Mouse (Mus musculus): ENCODE measurements at regions not wholly inside any gene's neighbourhood (a gene's known extent, or its start where the extent isn't known, plus 50 kb on each side); places are given as distances from the start of the nearest gene placed in this dataset.

DNA sequence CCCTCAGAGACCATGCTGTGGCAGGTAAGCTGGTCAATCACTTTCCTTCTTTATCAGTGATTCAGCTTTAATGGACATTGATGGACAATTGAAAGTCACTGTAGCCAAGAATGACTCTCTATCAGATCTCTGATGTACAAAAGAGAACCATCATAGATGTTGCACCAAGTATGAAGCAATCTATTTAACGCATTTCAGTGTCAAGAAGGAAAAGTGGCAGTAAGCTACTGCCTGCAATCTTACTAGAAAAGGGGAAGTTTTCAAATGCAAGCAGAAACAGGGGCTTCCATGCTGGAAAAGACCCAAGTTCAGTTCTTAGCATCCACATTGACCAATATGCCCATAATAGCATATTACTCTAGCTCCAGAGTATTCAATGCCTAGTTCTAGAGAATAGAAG is 319.7 kb upstream of the Pitrm1 start:
- no peak for ATAC-seq
- Histone ChIP-seq H3K36me3 (ENCODE audit: control insufficient read depth, insufficient read depth) (no peaks in the 10 kb centered on the region), H3K27ac (ENCODE audit: low read length) (no peak overlapping the region), H3K9ac (replicated peaks; ENCODE audit: low read depth, low read length) (no peak overlapping the region), H3K27me3 (replicated peaks; ENCODE audit: control insufficient read depth, insufficient read depth, low read length) (no peaks in the 10 kb centered on the region), H3K4me1 (replicated peaks; ENCODE audit: control insufficient read depth, insufficient read depth, low read length) (no peaks in the 10 kb centered on the region), H3K4me2 (ENCODE audit: low read length) (no peak overlapping the region), H3K9me3 (ENCODE audit: control insufficient read depth, low read length) (no peaks in the 10 kb centered on the region), H3K4me3 (replicated peaks; ENCODE audit: low read length) (no peak overlapping the region)
- WGBS, result 96% methylated on average over 1 of the region's 1 CpGs

DNA sequence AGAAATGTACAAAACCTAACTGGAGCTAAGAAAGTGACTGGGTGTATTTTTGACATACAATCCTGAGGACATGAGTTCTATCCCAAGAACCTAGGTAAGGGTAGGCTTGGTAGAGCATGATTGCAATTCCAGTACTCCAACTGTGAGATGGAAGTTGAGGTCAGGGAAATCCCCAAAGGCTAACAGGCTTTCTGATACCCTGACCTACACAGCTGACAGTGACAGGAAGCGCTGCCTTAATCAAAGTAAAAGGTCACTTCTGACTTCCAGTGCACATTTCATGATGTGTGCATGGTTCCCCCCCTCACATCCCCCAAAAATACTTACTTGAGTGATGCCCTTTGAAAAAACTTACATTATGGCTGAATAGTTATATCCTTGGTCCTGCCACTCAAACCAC is 312.6 kb upstream of the Pitrm1 start:
- H3K9ac ChIP-seq (replicated peaks; ENCODE audit: low read depth, low read length), result no peak overlapping the region
- no peaks in the 10 kb centered on the region for H3K27me3 ChIP-seq (replicated peaks; ENCODE audit: control insufficient read depth, insufficient read depth, low read length)
- no peaks in the 10 kb centered on the region for H3K36me3 ChIP-seq (ENCODE audit: control insufficient read depth, insufficient read depth)
- no peak for ATAC-seq
- no peak overlapping the region for H3K4me3 ChIP-seq (replicated peaks; ENCODE audit: low read length)
- H3K9me3 ChIP-seq (ENCODE audit: control insufficient read depth, low read length), result no peaks in the 10 kb centered on the region
- no peak overlapping the region for H3K4me2 ChIP-seq (ENCODE audit: low read length)
- WGBS, result 94% methylated on average over 1 of the region's 1 CpGs
- H3K4me1 ChIP-seq (replicated peaks; ENCODE audit: control insufficient read depth, insufficient read depth, low read length), result no peaks in the 10 kb centered on the region
- H3K27ac ChIP-seq (ENCODE audit: low read length), result no peak overlapping the region

GRCm38 (mm10) chr13:6236503-6236902 is 311.4 kb upstream of the Pitrm1 start:
- WGBS, result 91% methylated on average over 8 of the region's 8 CpGs
- no peaks in the 10 kb centered on the region for H3K27me3 ChIP-seq (replicated peaks; ENCODE audit: control insufficient read depth, insufficient read depth, low read length)
- no peak for ATAC-seq

DNA sequence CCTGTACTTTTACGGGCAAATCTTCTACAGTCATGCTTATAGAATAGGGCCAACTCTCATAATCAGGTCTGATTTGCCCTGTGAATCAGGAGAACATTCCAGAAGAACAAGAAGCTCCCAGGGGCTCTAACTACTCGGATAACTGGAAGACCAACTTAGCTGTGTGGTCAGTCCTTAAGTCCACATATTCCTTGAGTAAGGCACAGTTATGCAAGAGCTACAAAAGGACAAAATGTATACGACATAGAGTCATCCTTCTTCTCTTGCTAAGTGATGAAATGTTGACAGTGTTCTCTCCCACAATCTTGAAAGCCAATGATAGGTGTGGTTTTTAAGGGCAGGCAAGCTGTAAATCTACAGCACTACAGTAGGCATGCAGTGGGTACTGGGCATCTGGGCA is 310.7 kb upstream of the Pitrm1 start:
- Histone ChIP-seq H3K27me3 (replicated peaks; ENCODE audit: control insufficient read depth, insufficient read depth, low read length) (no peaks in the 10 kb centered on the region), H3K4me2 (ENCODE audit: low read length) (no peak overlapping the region), H3K36me3 (ENCODE audit: control insufficient read depth, insufficient read depth) (no peaks in the 10 kb centered on the region), H3K9me3 (ENCODE audit: control insufficient read depth, low read length) (no peaks in the 10 kb centered on the region), H3K27ac (ENCODE audit: low read length) (no peak overlapping the region), H3K4me3 (replicated peaks; ENCODE audit: low read length) (no peak overlapping the region), H3K4me1 (replicated peaks; ENCODE audit: control insufficient read depth, insufficient read depth, low read length) (no peaks in the 10 kb centered on the region), H3K9ac (replicated peaks; ENCODE audit: low read depth, low read length) (no peak overlapping the region)
- no peak for ATAC-seq
- 87% methylated on average over 3 of the region's 3 CpGs for WGBS

More at GRCm38 (mm10) chr13:6236503-6236902, 311.4 kb upstream of the Pitrm1 start:
- no peaks in the 10 kb centered on the region for H3K4me1 ChIP-seq (replicated peaks; ENCODE audit: control insufficient read depth, insufficient read depth, low read length)
- H3K4me3 ChIP-seq (replicated peaks; ENCODE audit: low read length), result no peak overlapping the region
- no peaks in the 10 kb centered on the region for H3K9me3 ChIP-seq (ENCODE audit: control insufficient read depth, low read length)
- no peak overlapping the region for H3K27ac ChIP-seq (ENCODE audit: low read length)
- H3K4me2 ChIP-seq (ENCODE audit: low read length), result no peak overlapping the region
- H3K36me3 ChIP-seq (ENCODE audit: control insufficient read depth, insufficient read depth), result no peaks in the 10 kb centered on the region
- no peak overlapping the region for H3K9ac ChIP-seq (replicated peaks; ENCODE audit: low read depth, low read length)

DNA sequence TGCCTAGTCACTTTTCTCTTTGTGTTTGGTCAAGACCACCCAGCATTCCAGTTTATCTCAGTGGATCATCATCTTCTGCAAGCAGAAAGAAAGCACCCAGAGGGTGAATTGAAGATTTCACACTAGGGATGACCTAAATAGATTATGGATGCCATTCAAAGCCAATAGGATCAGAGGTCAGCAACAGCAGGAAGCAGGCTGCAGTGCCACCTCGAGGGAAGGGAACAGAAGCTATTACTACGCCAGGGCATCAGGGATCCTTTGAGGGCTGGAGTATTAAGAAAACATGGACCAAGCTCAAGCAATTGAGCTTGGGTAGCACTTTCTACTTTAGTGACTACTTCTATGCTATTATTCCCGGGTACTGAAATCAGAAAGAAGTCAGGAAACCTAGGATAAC is 307.1 kb upstream of the Pitrm1 start:
- ATAC-seq, result no peak
- Histone ChIP-seq H3K4me1 (replicated peaks; ENCODE audit: control insufficient read depth, insufficient read depth, low read length) (no peaks in the 10 kb centered on the region), H3K27me3 (replicated peaks; ENCODE audit: control insufficient read depth, insufficient read depth, low read length) (no peaks in the 10 kb centered on the region), H3K36me3 (ENCODE audit: control insufficient read depth, insufficient read depth) (no peaks in the 10 kb centered on the region), H3K4me3 (replicated peaks; ENCODE audit: low read length) (no peak overlapping the region), H3K27ac (ENCODE audit: low read length) (no peak overlapping the region), H3K9ac (replicated peaks; ENCODE audit: low read depth, low read length) (no peak overlapping the region), H3K4me2 (ENCODE audit: low read length) (no peak overlapping the region), H3K9me3 (ENCODE audit: control insufficient read depth, low read length) (no peaks in the 10 kb centered on the region)
- 50% methylated on average over 3 of the region's 3 CpGs for WGBS

DNA sequence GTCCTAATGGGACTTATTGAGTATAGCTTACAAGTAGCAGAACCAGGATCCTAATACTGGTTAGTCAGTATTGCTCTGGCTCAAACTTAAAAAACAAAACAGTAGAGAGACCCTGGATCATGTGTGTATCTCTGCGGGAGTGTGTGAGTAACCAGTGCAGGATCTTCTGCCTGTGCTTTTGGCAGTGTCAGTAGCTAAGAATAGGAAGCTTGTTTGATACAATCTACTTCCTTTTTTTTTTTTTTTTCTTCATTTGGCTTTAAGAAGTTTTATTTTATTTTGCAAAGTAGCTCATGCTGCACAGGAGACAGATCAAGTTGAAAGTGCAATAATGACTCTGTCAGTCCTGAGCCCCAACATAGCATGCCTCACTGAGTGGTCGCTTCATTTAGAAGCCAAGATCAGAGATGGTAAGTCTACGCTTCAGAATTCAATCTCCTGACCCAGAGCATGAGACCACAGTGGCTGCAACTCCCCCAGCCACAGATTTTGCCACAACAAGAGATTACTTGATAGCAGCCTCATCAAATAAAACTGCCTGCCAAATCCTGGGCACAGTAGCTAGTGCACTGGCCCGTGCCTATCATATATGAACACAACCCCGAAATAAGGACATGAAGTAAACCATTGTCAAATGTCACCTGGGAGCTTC is 306.4 kb upstream of the Pitrm1 start:
- H3K27me3 ChIP-seq (replicated peaks; ENCODE audit: control insufficient read depth, insufficient read depth, low read length), result no peaks in the 10 kb centered on the region
- no peak for ATAC-seq
- no peak overlapping the region for H3K4me2 ChIP-seq (ENCODE audit: low read length)
- H3K36me3 ChIP-seq (ENCODE audit: control insufficient read depth, insufficient read depth), result no peaks in the 10 kb centered on the region
- WGBS, result 88% methylated on average over 5 of the region's 5 CpGs
- no peak overlapping the region for H3K4me3 ChIP-seq (replicated peaks; ENCODE audit: low read length)
- H3K9me3 ChIP-seq (ENCODE audit: control insufficient read depth, low read length), result no peaks in the 10 kb centered on the region
- H3K27ac ChIP-seq (ENCODE audit: low read length), result no peak overlapping the region
- no peak overlapping the region for H3K9ac ChIP-seq (replicated peaks; ENCODE audit: low read depth, low read length)
- H3K4me1 ChIP-seq (replicated peaks; ENCODE audit: control insufficient read depth, insufficient read depth, low read length), result no peaks in the 10 kb centered on the region

DNA sequence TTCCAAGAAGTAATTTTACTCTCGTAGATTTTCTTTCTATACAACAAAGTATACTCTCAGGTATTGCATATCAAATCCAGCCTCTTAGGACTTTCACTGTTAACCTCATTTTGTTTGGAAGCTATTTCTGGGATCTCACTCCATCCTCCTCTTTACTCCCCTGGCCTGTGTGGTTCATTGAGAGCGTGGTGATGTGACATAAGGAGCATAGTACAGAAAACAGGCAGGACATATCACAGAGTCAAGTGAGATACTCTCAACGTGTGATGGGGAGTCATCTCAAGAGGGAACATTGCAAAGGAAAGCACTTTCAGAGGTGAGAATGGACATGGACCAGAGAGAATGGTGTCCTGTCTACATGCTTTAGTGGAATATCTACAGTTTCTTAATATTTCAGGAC is 297.8 kb upstream of the Pitrm1 start:
- peaks cover 8% of the 10 kb centered on the region; the same call in 1 of the 2 replicates for H3K4me1 ChIP-seq (replicated peaks; ENCODE audit: control insufficient read depth, insufficient read depth, low read length)
- ATAC-seq, result no peak
- no peak overlapping the region for H3K9ac ChIP-seq (replicated peaks; ENCODE audit: low read depth, low read length)
- no peaks in the 10 kb centered on the region for H3K36me3 ChIP-seq (ENCODE audit: control insufficient read depth, insufficient read depth)
- no peak overlapping the region for H3K27ac ChIP-seq (ENCODE audit: low read length)
- 88% methylated on average over 3 of the region's 3 CpGs for WGBS
- no peaks in the 10 kb centered on the region for H3K27me3 ChIP-seq (replicated peaks; ENCODE audit: control insufficient read depth, insufficient read depth, low read length)
- no peak overlapping the region for H3K4me3 ChIP-seq (replicated peaks; ENCODE audit: low read length)
- no peak overlapping the region for H3K4me2 ChIP-seq (ENCODE audit: low read length)
- H3K9me3 ChIP-seq (ENCODE audit: control insufficient read depth, low read length), result no peaks in the 10 kb centered on the region; the same call in 1 of the 2 replicates

- Histone ChIP-seq H3K4me3 (replicated peaks; ENCODE audit: low read length) (no peak overlapping the region), H3K9me3 (ENCODE audit: control insufficient read depth, low read length) (no peaks in the 10 kb centered on the region; the same call in 1 of the 2 replicates), H3K9ac (replicated peaks; ENCODE audit: low read depth, low read length) (no peak overlapping the region), H3K27ac (ENCODE audit: low read length) (no peak overlapping the region), H3K4me2 (ENCODE audit: low read length) (no peak overlapping the region), H3K4me1 (replicated peaks; ENCODE audit: control insufficient read depth, insufficient read depth, low read length) (peaks cover 8% of the 10 kb centered on the region; the same call in 1 of the 2 replicates), H3K36me3 (ENCODE audit: control insufficient read depth, insufficient read depth) (no peaks in the 10 kb centered on the region), H3K27me3 (replicated peaks; ENCODE audit: control insufficient read depth, insufficient read depth, low read length) (no peaks in the 10 kb centered on the region)
- 22% methylated on average over 4 of the region's 4 CpGs for WGBS
- ATAC-seq, result peak; percentile 92
Measured at GRCm38 (mm10) chr13:6251025-6251862, 296.7 kb upstream of the Pitrm1 start.

- Histone ChIP-seq H3K4me2 (ENCODE audit: low read length) (no peak overlapping the region), H3K9me3 (ENCODE audit: control insufficient read depth, low read length) (no peaks in the 10 kb centered on the region; the same call in 1 of the 2 replicates), H3K4me3 (replicated peaks; ENCODE audit: low read length) (no peak overlapping the region), H3K27ac (ENCODE audit: low read length) (no peak overlapping the region), H3K36me3 (ENCODE audit: control insufficient read depth, insufficient read depth) (no peaks in the 10 kb centered on the region), H3K27me3 (replicated peaks; ENCODE audit: control insufficient read depth, insufficient read depth, low read length) (no peaks in the 10 kb centered on the region), H3K4me1 (replicated peaks; ENCODE audit: control insufficient read depth, insufficient read depth, low read length) (peaks cover 8% of the 10 kb centered on the region; the same call in 1 of the 2 replicates), H3K9ac (replicated peaks; ENCODE audit: low read depth, low read length) (no peak overlapping the region)
- ATAC-seq, result no peak
- WGBS, result 86% methylated on average over 3 of the region's 3 CpGs
Measured at GRCm38 (mm10) chr13:6252100-6252499, 295.8 kb upstream of the Pitrm1 start.

Data from forebrain, embryonic 16.5 days (tissue).